Mouse (Mus musculus) limb, embryonic 11.5 days (tissue): ENCODE measurements around the gene Fgf10. TPM values are rescaled to one million over a fixed set of nuclear protein-coding genes. Genes with fewer than 3 reads are reported as not detected.

Experiments
- ATAC-seq: fragments of 200-750 bp; cut with Nextera tagmentation; 2 replicates; pipeline ENCODE4 v1.8.0; 2017; ENCODE audit warnings: low read depth; ENCODE audit not compliant: insufficient number of reproducible peaks, low FRiP score, low TSS enrichment
- DNase-seq: peaks from one replicate; pipeline ENCODE4 v3.0.0-alpha.2; 2015; ENCODE audit warnings: low spot score
- H3K27ac ChIP-seq: fragments of 300-500 bp; sonication (generic); replicated peaks from 2 replicates; pipeline ENCODE4 v1.5.1; 2014; ENCODE audit warnings: low read depth, mild to moderate bottlenecking, low read length
- H3K27me3 ChIP-seq: fragments of 300-500 bp; sonication (generic); 2 replicates; pipeline ENCODE4 v1.6.1; 2014; ENCODE audit warnings: mild to moderate bottlenecking, low read length, mixed read lengths; ENCODE audit not compliant: control insufficient read depth, insufficient read depth
- H3K36me3 ChIP-seq: fragments of 300-500 bp; sonication (generic); 2 replicates; pipeline ENCODE4 v1.6.1; 2014; ENCODE audit warnings: mild to moderate bottlenecking, low read length, moderate library complexity, mixed read lengths; ENCODE audit not compliant: control insufficient read depth, insufficient read depth
- H3K4me1 ChIP-seq: fragments of 300-500 bp; sonication (generic); 2 replicates; pipeline ENCODE4 v1.6.1; 2014; ENCODE audit warnings: low read length, mixed read lengths; ENCODE audit not compliant: control insufficient read depth, insufficient read depth
- H3K4me2 ChIP-seq: fragments of 300-500 bp; sonication (generic); 2 replicates; pipeline ENCODE4 v1.6.1; 2014; ENCODE audit warnings: low read depth, mild to moderate bottlenecking, moderate library complexity; ENCODE audit not compliant: severe bottlenecking
- H3K4me3 ChIP-seq: fragments of 300-500 bp; sonication (generic); 2 replicates; pipeline ENCODE4 v1.5.1; 2014; ENCODE audit warnings: low read depth, low read length
- H3K9ac ChIP-seq: fragments of 300-500 bp; sonication (generic); 2 replicates; pipeline ENCODE4 v1.6.1; 2014; ENCODE audit warnings: mild to moderate bottlenecking, low read length
- H3K9me3 ChIP-seq: fragments of 300-500 bp; sonication (generic); 2 replicates; pipeline ENCODE4 v1.6.1; 2016; ENCODE audit warnings: low read length; ENCODE audit not compliant: control insufficient read depth
- WGBS: fragments of 180-500 bp; shearing (Covaris S2); extraction: QIAGEN DNeasy Blood & Tissue Kit; methylation state at CpG from one replicate; pipeline ENCODE4 v1.1.7; 2014; 5-methylcytosine and 5-hydroxymethylcytosine counted together
- polyA plus RNA-seq: library from polyadenylated mRNA; unstranded; fragments of >200 nt; fragmentation: Nextera tagmentation; extraction: Ambion mirVana; gene quantifications from 2 replicates; pipeline ENCODE4 v1.2.1, GENCODE M21; 2014

Gene Fgf10
- polyA plus RNA-seq, 1 experiment from 2014 or later, result 13.0 TPM

- Histone ChIP-seq H3K4me3 (no peak overlapping the region), H3K36me3 (no peaks in the 10 kb centered on the region), H3K9ac (no peak overlapping the region), H3K4me1 (0 out of 2 replicates have a peak, but pooled peaks cover 2% of the 10 kb centered on the region), H3K9me3 (no peaks in the 10 kb centered on the region), H3K27ac (no peak overlapping the region), H3K4me2 (no peak overlapping the region), H3K27me3 (no peaks in the 10 kb centered on the region)
- WGBS, result 92% methylated on average over 7 of the region's 7 CpGs
- ATAC-seq, result no peak
- no peak for DNase-seq
Observed at GRCm38 (mm10) chr13:118658608-118659326, 10.8 kb upstream of the Fgf10 start.

GRCm38 (mm10) chr13:118661664-118662063, 7.9 kb upstream of the Fgf10 start:
- Histone ChIP-seq H3K4me3 (no peak overlapping the region), H3K9ac (no peak overlapping the region), H3K36me3 (no peaks in the 10 kb centered on the region), H3K4me2 (no peak overlapping the region), H3K27ac (no peak overlapping the region), H3K4me1 (0 out of 2 replicates have a peak, but pooled peaks cover 2% of the 10 kb centered on the region), H3K27me3 (no peaks in the 10 kb centered on the region), H3K9me3 (no peaks in the 10 kb centered on the region)
- WGBS, result 88% methylated on average over 3 of the region's 3 CpGs
- DNase-seq (no peak), ATAC-seq (no peak)

- no peaks in the 10 kb centered on the region for H3K36me3 ChIP-seq
- no peak overlapping the region for H3K27ac ChIP-seq
- no peaks in the 10 kb centered on the region for H3K27me3 ChIP-seq
- H3K9ac ChIP-seq, result no peak overlapping the region
- H3K4me1 ChIP-seq, result no peaks in the 10 kb centered on the region
- H3K4me2 ChIP-seq, result no peak overlapping the region
- WGBS, result 88% methylated on average over 2 of the region's 2 CpGs
- no peak for ATAC-seq
- no peak for DNase-seq
- H3K4me3 ChIP-seq, result no peak overlapping the region
- H3K9me3 ChIP-seq, result no peaks in the 10 kb centered on the region
Observed at GRCm38 (mm10) chr13:118664901-118665300, 4.7 kb upstream of the Fgf10 start.

- H3K4me2 ChIP-seq, result no peak overlapping the region
- no peaks in the 10 kb centered on the region for H3K27me3 ChIP-seq
- H3K36me3 ChIP-seq, result no peaks in the 10 kb centered on the region
- H3K4me1 ChIP-seq, result no peaks in the 10 kb centered on the region
- 91% methylated on average over 3 of the region's 3 CpGs for WGBS
- H3K9ac ChIP-seq, result no peak overlapping the region
- ATAC-seq (no peak), DNase-seq (no peak)
- H3K27ac ChIP-seq, result no peak overlapping the region
- H3K4me3 ChIP-seq, result no peak overlapping the region
- H3K9me3 ChIP-seq, result no peaks in the 10 kb centered on the region
Observed at GRCm38 (mm10) chr13:118679228-118679627, 9.6 kb downstream of the Fgf10 start.

- Histone ChIP-seq H3K9me3 (no peaks in the 10 kb centered on the region), H3K27ac (no peak overlapping the region), H3K4me3 (no peak overlapping the region), H3K9ac (no peak overlapping the region), H3K27me3 (no peaks in the 10 kb centered on the region), H3K4me1 (no peaks in the 10 kb centered on the region), H3K36me3 (no peaks in the 10 kb centered on the region), H3K4me2 (no peak overlapping the region)
- DNase-seq, result no peak
- no peak for ATAC-seq
- 89% methylated on average over 2 of the region's 2 CpGs for WGBS
Observed at GRCm38 (mm10) chr13:118693049-118693448, 23.5 kb downstream of the Fgf10 start.

GRCm38 (mm10) chr13:118695103-118695502, 25.5 kb downstream of the Fgf10 start:
- no peak for ATAC-seq
- Histone ChIP-seq H3K4me1 (no peaks in the 10 kb centered on the region), H3K27ac (no peak overlapping the region), H3K4me3 (no peak overlapping the region), H3K4me2 (no peak overlapping the region), H3K36me3 (no peaks in the 10 kb centered on the region), H3K9me3 (no peaks in the 10 kb centered on the region), H3K27me3 (no peaks in the 10 kb centered on the region), H3K9ac (no peak overlapping the region)
- 21% methylated on average over 4 of the region's 4 CpGs for WGBS
- DNase-seq, result no peak

- Histone ChIP-seq H3K27me3 (no peaks in the 10 kb centered on the region), H3K36me3 (no peaks in the 10 kb centered on the region), H3K9ac (no peak overlapping the region), H3K4me3 (no peak overlapping the region), H3K27ac (no peak overlapping the region), H3K4me1 (no peaks in the 10 kb centered on the region), H3K9me3 (no peaks in the 10 kb centered on the region), H3K4me2 (no peak overlapping the region)
- ATAC-seq (no peak), DNase-seq (no peak)
Observed at GRCm38 (mm10) chr13:118703727-118704126, 34.1 kb downstream of the Fgf10 start.

- H3K9ac ChIP-seq, result no peak overlapping the region
- DNase-seq (no peak), ATAC-seq (no peak)
- H3K9me3 ChIP-seq, result no peaks in the 10 kb centered on the region
- WGBS, result 84% methylated on average over 3 of the region's 3 CpGs
- no peaks in the 10 kb centered on the region for H3K36me3 ChIP-seq
- no peaks in the 10 kb centered on the region for H3K27me3 ChIP-seq
- H3K4me3 ChIP-seq, result no peak overlapping the region
- H3K4me2 ChIP-seq, result no peak overlapping the region
- H3K27ac ChIP-seq, result no peak overlapping the region
- no peaks in the 10 kb centered on the region for H3K4me1 ChIP-seq
Observed at GRCm38 (mm10) chr13:118705716-118706115, 36.1 kb downstream of the Fgf10 start.

GRCm38 (mm10) chr13:118709912-118710311, 40.3 kb downstream of the Fgf10 start:
- Histone ChIP-seq H3K9ac (no peak overlapping the region), H3K27me3 (no peaks in the 10 kb centered on the region), H3K4me1 (peaks cover 4% of the 10 kb centered on the region; the same call in 1 of the 2 replicates), H3K9me3 (no peaks in the 10 kb centered on the region), H3K36me3 (no peaks in the 10 kb centered on the region), H3K27ac (no peak overlapping the region), H3K4me3 (no peak overlapping the region), H3K4me2 (no peak overlapping the region)
- WGBS, result 92% methylated on average over 1 of the region's 1 CpGs
- ATAC-seq, result no peak
- DNase-seq, result no peak
